Comparison of ENCODE assay signal across 8 mouse cellular contexts in genomic region chr2:125672957-125673631, GRCm38 (mm10). TPM values are rescaled to one million over a fixed set of nuclear protein-coding genes. Genes with fewer than 3 reads are reported as not detected.
DNase-seq lines count a peak whose midpoint lies in the region; ATAC-seq and TF ChIP-seq lines count a peak whose summit lies in the region.

Gene Eid1, plus strand, starts transcription at chr2:125673095.

- peak; percentile 85 for DNase-seq in cerebellum, adult 11 months
- DNase-seq in heart, postnatal 14 days = peak; percentile 82 to 85
- DNase-seq in layer of hippocampus, adult 18-20 months (ENCODE audit: low spot score in 2 of 2) = peak; percentile 74 to 86
- peak; percentile 73 for DNase-seq in lung, adult 2 months
- DNase-seq in testis, postnatal 14 days (ENCODE audit: low spot score) = peak; percentile 89

- H3K4me3 ChIP-seq in ES-Bruce4 (ENCODE audit: low read depth, low read length) = peak within 1 kb of the TSS; percentile 66
- H3K4me3 ChIP-seq in forebrain, embryonic 15.5 days = peak within 1 kb of the TSS; percentile 65
- peak within 1 kb of the TSS; percentile 98 for H3K4me3 ChIP-seq in lung, adult 2 months (replicated peaks; ENCODE audit: extremely low read depth, low read depth, low read length)

- H3K27me3 ChIP-seq in ES-Bruce4 (ENCODE audit: control insufficient read depth, insufficient read depth, low read length, poor library complexity, severe bottlenecking) = no peaks in the 10 kb centered on the region; the same call in 1 of the 2 replicates
- no peaks in the 10 kb centered on the region for H3K27me3 ChIP-seq in forebrain, embryonic 15.5 days

- no peaks in the 10 kb centered on the region for H3K4me1 ChIP-seq in ES-Bruce4 (ENCODE audit: control insufficient read depth, insufficient read depth, low read length)
- peaks cover 14% of the 10 kb centered on the region for H3K4me1 ChIP-seq in forebrain, embryonic 15.5 days
- no peaks in the 10 kb centered on the region; the same call in 1 of the 2 replicates for H3K4me1 ChIP-seq in lung, adult 2 months (ENCODE audit: control insufficient read depth, insufficient read depth, low read length)

- TF ChIP-seq POLR2A in ES-Bruce4 (IDR thresholded peaks at IDR 0.05; ENCODE audit: insufficient read depth, low read length) = no peak
- peak; percentile 66; the same call in 1 of the 2 replicates for TF ChIP-seq POLR2A in lung, adult 2 months (IDR thresholded peaks at IDR 0.05; ENCODE audit: borderline replicate concordance, extremely low read depth, low read depth, low read length)

- under 1% methylated on average over 63 of the region's 79 CpGs for WGBS in forebrain, embryonic 15.5 days
- WGBS in lung, adult 2 months = under 1% methylated on average over 64 of the region's 79 CpGs

- H3K4me2 ChIP-seq in forebrain, embryonic 15.5 days (replicated peaks) = peak within 1 kb of the TSS; percentile 61

- H3K9ac ChIP-seq in ES-Bruce4 (ENCODE audit: low read depth, poor library complexity, severe bottlenecking) = peak within 1 kb of the TSS; percentile 62
- H3K9ac ChIP-seq in forebrain, embryonic 15.5 days (replicated peaks) = peak within 1 kb of the TSS; percentile 80

- intact Hi-C loops in heart, postnatal 14 days (cut with DNase I) = no loop called here

- TF ChIP-seq CTCF in ES-Bruce4 (IDR thresholded peaks at IDR 0.05; ENCODE audit: low read depth, low read length) = no peak
- no peak for TF ChIP-seq CTCF in lung, adult 2 months (IDR thresholded peaks at IDR 0.05; ENCODE audit: insufficient read depth, low read length)

- H3K36me3 ChIP-seq in ES-Bruce4 (ENCODE audit: control insufficient read depth, insufficient read depth, low read length, poor library complexity, severe bottlenecking) = no peaks in the 10 kb centered on the region
- H3K36me3 ChIP-seq in forebrain, embryonic 15.5 days = no peaks in the 10 kb centered on the region

- no peak within 1 kb of the TSS for H3K27ac ChIP-seq in ES-Bruce4 (ENCODE audit: insufficient read depth, low read length)
- peak within 1 kb of the TSS; percentile 98 for H3K27ac ChIP-seq in forebrain, embryonic 15.5 days (replicated peaks)

- no peak for TF ChIP-seq EP300 in ES-Bruce4 (IDR thresholded peaks at IDR 0.05; ENCODE audit: insufficient read depth, low read depth, low read length)

- ATAC-seq in forebrain, embryonic 15.5 days (replicated peaks) = peak; percentile 93
- ATAC-seq in neutrophil, adult 5-6 weeks (ENCODE audit: extremely low read depth, insufficient number of reproducible peaks, low FRiP score, poor library complexity, severe bottlenecking) = peak; percentile 76

- peaks cover 12% of the 10 kb centered on the region for H3K9me3 ChIP-seq in ES-Bruce4 (replicated peaks; ENCODE audit: control insufficient read depth, insufficient read depth, low read length, poor library complexity, severe bottlenecking)
- no peaks in the 10 kb centered on the region for H3K9me3 ChIP-seq in forebrain, embryonic 15.5 days

RNA-seq across cellular contexts. Expression of gene Eid1, which starts in this region (rescaled TPM):
- 14.7 and 15.2 TPM in 2 replicates for polyA plus RNA-seq in ES-Bruce4 (2011; ENCODE audit: insufficient read depth, insufficient read length, low read depth, missing spikeins)
- polyA plus RNA-seq in forebrain, embryonic 15.5 days (2015; fragmentation: Nextera tagmentation; extraction: Ambion mirVana) = 314 and 348 TPM in 2 replicates
- 10 to 100 TPM; 57.6 to 59.5 TPM for total RNA-seq in heart, postnatal 14 days (2021)
- 100 to 1,000 TPM; 258 to 271 TPM for total RNA-seq in layer of hippocampus, adult 18-20 months (2021)
- 23.2 and 27.4 TPM in 2 replicates for polyA plus RNA-seq in lung, adult 2 months (2012; rRNA removed)
- total RNA-seq in neutrophil, adult 5-6 weeks (2017) = 66.5 and 74.0 TPM in 2 replicates

Comparison
In these comparisons a context has a peak if more than half of its experiments do, and no peak if none do; other contexts are left out.
1. RNA of gene Eid1 (polyA plus RNA-seq): 314 to 348 TPM in forebrain, embryonic 15.5 days; 23.2 to 27.4 TPM in lung, adult 2 months and 14.7 to 15.2 TPM in ES-Bruce4; every median in the first group is over 10 times any median in the second.
2. Peak in every context shown above with its lines, with median percentiles within 50 percentile points of each other: H3K4me3 ChIP-seq and DNase-seq.